Comparison of ENCODE assay signal across 29 mouse cellular contexts in genomic region chr3:4689506-4689905, GRCm38 (mm10).
A peak's percentile ranks its signal among the peaks of the same experiment; 100 is the strongest.
DNase-seq lines count a peak whose midpoint lies in the region; TF ChIP-seq lines count a peak whose summit lies in the region.
"Had no signal": no experiment of that assay in that cellular context is flagged by ENCODE, and none has a peak within 500 bp of the region (broad histone marks: within the 10 kb centered on the region; RNA-seq: fewer than 3 reads in every experiment).

No protein-coding gene starts in this region.

- no peak for TF ChIP-seq CTCF in C2C12 (IDR thresholded peaks at IDR 0.05; ENCODE audit: control insufficient read depth, insufficient read depth, insufficient read length)

- H3ac ChIP-seq in C2C12 (ENCODE audit: control insufficient read depth, insufficient read length, low read depth): no peak overlapping the region

- H3K36me3 ChIP-seq in C2C12 (ENCODE audit: control insufficient read depth, insufficient read depth): no peaks in the 10 kb centered on the region
- H3K36me3 ChIP-seq: embryonic facial prominence, embryonic 10.5 days; embryonic facial prominence, embryonic 15.5 days; forebrain, embryonic 12.5 days; heart, embryonic 15.5 days; hindbrain, embryonic 13.5 days; limb, embryonic 12.5 days; liver, embryonic 15.5 days; lung, embryonic 15.5 days; midbrain, embryonic 13.5 days had no signal

- H3K27me3 ChIP-seq in C2C12 (ENCODE audit: control insufficient read depth, insufficient read depth, insufficient read length): no peaks in the 10 kb centered on the region
- H3K27me3 ChIP-seq: embryonic facial prominence, embryonic 15.5 days; forebrain, embryonic 12.5 days; heart, embryonic 15.5 days; hindbrain, embryonic 13.5 days; limb, embryonic 12.5 days; liver, embryonic 15.5 days; lung, embryonic 15.5 days; midbrain, embryonic 13.5 days had no signal

- intact Hi-C loops in left cerebral cortex, postnatal 10 days (cut with DNase I): no loop called here

- no peaks in the 10 kb centered on the region for H3K79me2 ChIP-seq in C2C12 (ENCODE audit: control insufficient read depth, insufficient read depth)

- H3K79me3 ChIP-seq in C2C12 (ENCODE audit: low read depth): no peaks in the 10 kb centered on the region

- DNase-seq in 3T3-L1 (ENCODE audit: low read depth, low spot score): peak; percentile 85
- peak; percentile 61 for DNase-seq in Muller cell, postnatal 12 days (ENCODE audit: inconsistent ontology term)
- DNase-seq in mesoderm, embryonic 11.5 days (ENCODE audit: low read depth, low spot score): peak; percentile 1
- no peak for DNase-seq in retina, postnatal 1 day
- DNase-seq in left cerebral cortex, postnatal 10 days (ENCODE audit: extremely low spot score in 1 of 2, low spot score in 2 of 2): no peak
- no peak for DNase-seq in gastrocnemius, postnatal 4 days (ENCODE audit: low spot score in 2 of 2)
- DNase-seq: adrenal gland, adult 2 months; adrenal gland, postnatal 36 days; cerebellum, adult 2 months; cerebellum, postnatal 25 days; forebrain, postnatal 0 days; heart, postnatal 36 days; kidney, adult 8-10 months; layer of hippocampus, adult 9-11 months; lung, postnatal 36 days; right cerebral cortex, adult 18-20 months; spleen, adult 18-20 months; thymus, adult 18-20 months; thymus, postnatal 25 days had no signal

- no peak overlapping the region for H3K4me3 ChIP-seq in C2C12 (ENCODE audit: insufficient read depth, poor library complexity, severe bottlenecking)
- H3K4me3 ChIP-seq: embryonic facial prominence, embryonic 10.5 days; embryonic facial prominence, embryonic 15.5 days; forebrain, embryonic 12.5 days; heart, embryonic 15.5 days; hindbrain, embryonic 13.5 days; limb, embryonic 12.5 days; liver, embryonic 15.5 days; lung, embryonic 15.5 days; midbrain, embryonic 13.5 days had no signal

TF ChIP-seq in C2C12, 6 proteins besides CTCF, POLR2A, EP300 and RAD21:
- TF ChIP-seq CEBPB (IDR thresholded peaks at IDR 0.05; ENCODE audit: low read depth) (no peak), FOSL1 (IDR thresholded peaks at IDR 0.05; ENCODE audit: insufficient read depth, low read length, poor library complexity, severe bottlenecking) (peak; percentile 86)

Comparison
In these comparisons a context has a peak if more than half of its experiments do, and no peak if none do; other contexts are left out.
1. DNase-seq: peak in 3T3-L1 (single experiment), Muller cell, postnatal 12 days (single experiment) and mesoderm, embryonic 11.5 days (single experiment); none in retina, postnatal 1 day (single experiment), left cerebral cortex, postnatal 10 days (0 of 2) and gastrocnemius, postnatal 4 days (0 of 2).